Mouse (Mus musculus) common myeloid progenitor, adult 5-6 weeks (primary cell): ENCODE data around the gene Optn. TPM values are rescaled to one million over a fixed set of nuclear protein-coding genes. Genes with fewer than 3 reads are reported as not detected.

Experiments
- ATAC-seq: replicated peaks from 2 replicates; pipeline ENCODE4 v1.8.0; 2016; ENCODE audit warnings: low read depth, mild to moderate bottlenecking, moderate TSS enrichment, inconsistent platforms; ENCODE audit not compliant: poor library complexity, severe bottlenecking
- total RNA-seq: library from RNA; stranded (forward); fragments of 200-1000, 187-1606 nt; gene quantifications from 2 replicates; pipeline ENCODE4 v1.2.3, GENCODE M21; 2017

The Optn gene
- total RNA-seq, 1 experiment from 2014 or later = 66.8 TPM

GRCm38 (mm10) chr2:5062496-5063298 is 1.2 kb downstream of the Optn start:
- 0 out of 2 replicates have a peak, but pooled peaks have one; percentile 8 for ATAC-seq

- ATAC-seq = no peak
Observed at GRCm38 (mm10) chr2:5061133-5061708, 2.6 kb downstream of the Optn start.

- ATAC-seq = no peak
Observed at GRCm38 (mm10) chr2:5059997-5060396, 3.9 kb downstream of the Optn start.

GRCm38 (mm10) chr2:5058436-5058835 is 5.4 kb downstream of the Optn start:
- no peak for ATAC-seq

GRCm38 (mm10) chr2:5050562-5050961 is 13.3 kb downstream of the Optn start:
- no peak for ATAC-seq

- no peak for ATAC-seq
Observed at GRCm38 (mm10) chr2:5047016-5047415, 16.8 kb downstream of the Optn start.

GRCm38 (mm10) chr2:5045269-5045965 is 18.4 kb downstream of the Optn start:
- ATAC-seq = 0 out of 2 replicates have a peak, but pooled peaks have one; percentile 1

- no peak for ATAC-seq
Observed at GRCm38 (mm10) chr2:5044321-5044720, 19.5 kb downstream of the Optn start.

GRCm38 (mm10) chr2:5043476-5043761 is 20.4 kb downstream of the Optn start:
- ATAC-seq = no peak

- peak; percentile 66 for ATAC-seq
Observed at GRCm38 (mm10) chr2:5042616-5043475, 21.0 kb downstream of the Optn start.

- no peak for ATAC-seq
Observed at GRCm38 (mm10) chr2:5041854-5042253, 22.0 kb downstream of the Optn start.

GRCm38 (mm10) chr2:5040281-5041161 is 23.3 kb downstream of the Optn start:
- peak; percentile 60 for ATAC-seq

- ATAC-seq = no peak
Observed at GRCm38 (mm10) chr2:5039350-5040170, 24.3 kb downstream of the Optn start.

- no peak for ATAC-seq
Observed at GRCm38 (mm10) chr2:5038320-5038719, 25.5 kb downstream of the Optn start.

GRCm38 (mm10) chr2:5037390-5037789 is 26.5 kb downstream of the Optn start:
- ATAC-seq = no peak

GRCm38 (mm10) chr2:5036411-5037076 is 27.3 kb downstream of the Optn start:
- no peak for ATAC-seq

- ATAC-seq = no peak
Observed at GRCm38 (mm10) chr2:5035241-5035640, 28.6 kb downstream of the Optn start.

GRCm38 (mm10) chr2:5034801-5035200 is 29.1 kb downstream of the Optn start:
- ATAC-seq = no peak
